Mouse (Mus musculus) lung, postnatal 0 days (tissue): Measurements from ENCODE around the gene Tspan18.

Experiments
- CTCF ChIP-seq: IDR thresholded peaks from 2 replicates; pipeline ENCODE4 v1.5.1; 2016; ENCODE audit warnings: antibody characterized with exemption, mild to moderate bottlenecking
- EP300 ChIP-seq: IDR thresholded peaks from 2 replicates; pipeline ENCODE4 v1.6.1; 2016; ENCODE audit warnings: antibody characterized with exemption, mild to moderate bottlenecking, control low read depth

- TF ChIP-seq EP300 (no peak), CTCF (no peak)
Measured at GRCm38 (mm10) chr2:93284625-93285024, 49.7 kb downstream of the Tspan18 start.
